Mouse (Mus musculus): ENCODE measurements around the gene Rpl4. TPM values are rescaled to one million over a fixed set of nuclear protein-coding genes. Genes with fewer than 3 reads are reported as not detected.
"Not testable (repeated sequence)": the region's sequence is repeated elsewhere in the genome, so short reads cannot be mapped to it uniquely, and the experiment has no call there.

The Rpl4 gene
- 681 and 801 TPM in 2 replicates for polyA plus RNA-seq (2015; fragmentation: Nextera tagmentation; extraction: Ambion mirVana)

DNA sequence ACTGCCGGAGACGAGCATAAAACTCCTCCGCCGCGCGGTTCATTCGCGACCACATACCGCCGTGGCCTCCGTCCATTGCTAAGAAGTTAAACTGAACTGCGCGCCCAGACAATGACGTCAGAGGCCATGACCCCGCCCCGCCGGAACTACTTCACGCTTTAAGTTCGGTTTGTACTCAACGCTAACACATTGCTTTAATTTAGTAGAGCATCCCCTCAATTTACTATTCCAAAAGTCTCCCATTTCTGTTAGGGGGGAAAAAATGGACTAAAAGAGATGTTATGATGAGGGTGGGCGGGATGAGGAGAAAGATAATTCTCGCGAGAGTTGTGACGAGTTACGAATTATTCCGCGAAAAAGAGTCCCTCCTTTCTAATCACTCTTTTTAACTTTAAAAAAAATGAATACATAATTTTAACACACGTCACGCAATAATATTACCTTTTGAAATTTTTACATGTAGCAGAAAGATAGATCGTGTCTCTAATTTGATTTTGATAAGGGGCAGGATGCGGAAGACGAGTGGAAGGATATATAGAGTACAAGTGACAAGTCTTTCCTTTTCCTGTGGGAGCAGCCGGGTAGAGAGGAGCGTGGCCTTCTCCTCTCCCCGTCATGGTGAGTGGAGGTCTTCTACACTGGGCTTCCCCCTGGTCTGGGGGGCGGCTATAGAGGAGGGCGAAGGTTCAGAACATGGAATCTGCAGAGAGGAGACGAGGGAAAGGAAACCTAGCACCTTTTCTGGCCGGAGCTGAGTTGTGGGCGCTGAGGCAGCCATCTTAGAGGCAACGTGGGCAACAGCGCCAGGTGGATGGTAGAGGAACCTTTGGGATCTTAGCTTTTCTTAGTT is at the start of gene Rpl4, which contains the start of gene Zwilch:
Gene Rpl4 (plus strand): TSS at position 560 of the 850 bp plus-strand sequence.
Gene Zwilch (minus strand): TSS at position 289 of the 850 bp plus-strand sequence.
- H3K4me2 ChIP-seq (ENCODE audit: low read depth, low read length), result peak within 1 kb of the TSS; percentile 89
- peak within 1 kb of the TSS; percentile 82 for H3K27ac ChIP-seq (ENCODE audit: low read length)
- ATAC-seq (replicated peaks; ENCODE audit: extremely low read depth, insufficient read depth, low FRiP score), result peak; percentile 82
- no peaks in the 10 kb centered on the region for H3K9me3 ChIP-seq (replicated peaks; ENCODE audit: control insufficient read depth, low read length)
- H3K27me3 ChIP-seq (ENCODE audit: control insufficient read depth, insufficient read depth, low read length), result no peaks in the 10 kb centered on the region
- peaks cover 19% of the 10 kb centered on the region for H3K4me1 ChIP-seq (ENCODE audit: control insufficient read depth, insufficient read depth, low read length)
- H3K9ac ChIP-seq (ENCODE audit: low read length), result peak within 1 kb of the TSS; percentile 87
- peaks cover 33% of the 10 kb centered on the region for H3K36me3 ChIP-seq (ENCODE audit: control insufficient read depth, insufficient read depth)
- WGBS, result under 1% methylated on average over 42 of the region's 42 CpGs
- peak within 1 kb of the TSS; percentile 98 for H3K4me3 ChIP-seq (ENCODE audit: low read length)

DNA sequence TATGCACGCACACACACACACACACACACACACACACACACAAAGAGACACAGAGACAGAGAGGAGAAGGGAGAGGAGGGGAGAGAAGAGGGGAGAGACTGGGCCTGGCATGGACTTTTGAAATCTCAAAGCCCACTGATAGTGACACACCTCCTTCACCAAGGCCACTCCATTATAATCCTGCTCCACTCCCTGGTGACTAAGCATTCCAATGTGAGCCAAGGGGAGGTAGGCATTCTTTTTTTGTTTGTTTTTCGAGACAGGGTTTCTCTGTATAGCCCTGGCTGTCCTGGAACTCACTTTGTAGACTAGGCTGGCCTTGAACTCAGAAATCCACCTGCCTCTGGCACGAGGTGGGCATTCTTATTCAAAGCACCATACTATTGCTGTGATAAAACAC is 48.3 kb upstream of the Rpl4 start:
- not testable (repeated sequence) for H3K4me2 ChIP-seq (ENCODE audit: low read depth, low read length); H3K36me3 ChIP-seq (ENCODE audit: control insufficient read depth, insufficient read depth); H3K4me3 ChIP-seq (ENCODE audit: low read length); H3K9me3 ChIP-seq (replicated peaks; ENCODE audit: control insufficient read depth, low read length); H3K4me1 ChIP-seq (ENCODE audit: control insufficient read depth, insufficient read depth, low read length); H3K9ac ChIP-seq (ENCODE audit: low read length); H3K27me3 ChIP-seq (ENCODE audit: control insufficient read depth, insufficient read depth, low read length); H3K27ac ChIP-seq (ENCODE audit: low read length); ATAC-seq (replicated peaks; ENCODE audit: extremely low read depth, insufficient read depth, low FRiP score)
- WGBS, result 64% methylated on average over 3 of the region's 3 CpGs

DNA sequence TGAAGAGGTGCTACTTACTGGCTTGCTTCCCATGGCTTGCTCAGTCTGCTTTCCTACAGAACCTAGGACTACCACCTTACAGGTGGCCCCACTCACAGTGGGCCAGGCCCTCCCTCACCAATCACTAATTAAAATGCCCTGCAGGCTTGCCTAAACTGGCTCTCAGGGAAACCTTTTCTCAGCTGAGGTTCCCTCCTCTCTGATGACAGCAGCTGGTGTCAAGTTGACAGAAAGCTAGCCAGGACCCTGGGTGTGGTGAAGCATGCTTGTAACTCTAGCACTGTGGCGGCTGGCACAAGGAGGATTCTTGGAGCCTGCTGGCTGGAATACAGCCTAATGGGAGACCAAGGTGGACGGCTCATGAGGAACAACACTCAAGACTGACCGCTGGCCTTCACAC is 47.9 kb upstream of the Rpl4 start:
- Histone ChIP-seq H3K4me1 (ENCODE audit: control insufficient read depth, insufficient read depth, low read length) (peaks cover 2% of the 10 kb centered on the region; the same call in 1 of the 2 replicates), H3K36me3 (ENCODE audit: control insufficient read depth, insufficient read depth) (no peaks in the 10 kb centered on the region), H3K27me3 (ENCODE audit: control insufficient read depth, insufficient read depth, low read length) (no peaks in the 10 kb centered on the region), H3K9ac (ENCODE audit: low read length) (no peak overlapping the region), H3K9me3 (replicated peaks; ENCODE audit: control insufficient read depth, low read length) (no peaks in the 10 kb centered on the region), H3K27ac (ENCODE audit: low read length) (no peak overlapping the region), H3K4me2 (ENCODE audit: low read depth, low read length) (no peak overlapping the region), H3K4me3 (ENCODE audit: low read length) (no peak overlapping the region)
- peak; percentile 67 for ATAC-seq (replicated peaks; ENCODE audit: extremely low read depth, insufficient read depth, low FRiP score)
- 33% methylated on average over 3 of the region's 3 CpGs for WGBS

DNA sequence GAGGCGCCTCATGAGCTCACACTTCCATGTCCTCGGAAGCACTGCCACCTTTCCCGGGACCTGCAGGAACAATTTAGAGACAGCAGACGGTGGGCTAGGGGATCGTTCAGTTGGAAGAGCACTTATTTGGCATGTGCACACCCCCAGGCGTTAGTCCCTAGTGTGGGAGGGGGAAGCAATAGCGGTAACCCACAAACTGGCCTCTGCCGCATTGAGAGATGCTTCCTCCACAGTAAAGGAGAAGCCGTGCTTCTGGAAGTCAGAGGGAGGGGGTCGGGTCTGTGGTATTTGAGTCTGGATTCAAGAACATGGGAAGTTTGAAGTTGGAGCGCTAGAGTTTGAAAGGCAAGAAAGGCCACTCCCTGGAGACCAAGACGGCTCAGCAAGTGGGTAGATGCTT is 47.1 kb upstream of the Rpl4 start:
- no peak for ATAC-seq (replicated peaks; ENCODE audit: extremely low read depth, insufficient read depth, low FRiP score)
- Histone ChIP-seq H3K27me3 (ENCODE audit: control insufficient read depth, insufficient read depth, low read length) (no peaks in the 10 kb centered on the region), H3K9me3 (replicated peaks; ENCODE audit: control insufficient read depth, low read length) (no peaks in the 10 kb centered on the region), H3K4me2 (ENCODE audit: low read depth, low read length) (no peak overlapping the region), H3K36me3 (ENCODE audit: control insufficient read depth, insufficient read depth) (no peaks in the 10 kb centered on the region), H3K27ac (ENCODE audit: low read length) (no peak overlapping the region), H3K4me3 (ENCODE audit: low read length) (no peak overlapping the region), H3K9ac (ENCODE audit: low read length) (no peak overlapping the region), H3K4me1 (ENCODE audit: control insufficient read depth, insufficient read depth, low read length) (peaks cover 2% of the 10 kb centered on the region; the same call in 1 of the 2 replicates)
- 43% methylated on average over 12 of the region's 12 CpGs for WGBS

DNA sequence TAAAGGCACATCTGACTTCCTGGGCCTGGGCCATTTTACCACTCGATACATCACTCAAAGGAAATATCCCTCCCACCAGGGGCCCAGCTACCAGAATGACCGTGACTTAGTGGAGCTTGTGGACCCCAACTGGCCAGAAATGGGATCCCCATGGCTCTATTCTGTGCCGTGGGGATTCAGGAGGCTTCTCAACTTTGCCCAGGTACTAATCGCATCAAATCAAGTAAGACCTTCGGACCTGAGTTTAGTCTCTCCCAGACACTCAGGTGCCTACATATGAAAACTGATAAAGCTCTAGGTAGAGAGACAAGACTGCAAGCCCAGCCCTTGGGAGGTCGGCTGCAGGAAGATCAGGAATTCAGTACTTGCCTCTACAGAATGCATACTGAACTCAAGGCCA is 41.6 kb upstream of the Rpl4 start:
- Histone ChIP-seq H3K4me3 (ENCODE audit: low read length) (no peak overlapping the region), H3K27me3 (ENCODE audit: control insufficient read depth, insufficient read depth, low read length) (no peaks in the 10 kb centered on the region), H3K4me2 (ENCODE audit: low read depth, low read length) (no peak overlapping the region), H3K27ac (ENCODE audit: low read length) (no peak overlapping the region), H3K9me3 (replicated peaks; ENCODE audit: control insufficient read depth, low read length) (no peaks in the 10 kb centered on the region), H3K36me3 (ENCODE audit: control insufficient read depth, insufficient read depth) (peaks cover 2% of the 10 kb centered on the region; the same call in 1 of the 2 replicates), H3K9ac (ENCODE audit: low read length) (no peak overlapping the region), H3K4me1 (ENCODE audit: control insufficient read depth, insufficient read depth, low read length) (no peaks in the 10 kb centered on the region)
- no peak for ATAC-seq (replicated peaks; ENCODE audit: extremely low read depth, insufficient read depth, low FRiP score)
- 86% methylated on average over 6 of the region's 6 CpGs for WGBS

DNA sequence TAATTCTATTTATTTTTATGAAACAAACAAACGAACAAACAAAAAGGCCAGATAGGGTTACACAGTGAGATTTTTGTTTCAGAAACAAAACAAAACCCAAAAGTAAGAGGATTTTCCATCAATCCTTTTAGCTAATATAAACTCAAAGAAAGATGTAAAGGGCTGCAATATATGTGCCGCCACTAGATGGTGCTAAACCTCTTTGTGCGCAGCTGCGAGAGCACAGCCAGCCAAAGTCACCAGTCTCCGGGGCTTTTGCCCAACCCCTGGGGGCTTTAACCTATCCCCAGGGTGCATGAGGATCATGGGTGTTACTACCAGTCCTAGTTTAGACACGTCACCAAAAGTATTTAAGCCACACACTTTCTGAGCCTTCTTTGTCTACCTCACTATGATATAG is 34.3 kb upstream of the Rpl4 start:
- H3K36me3 ChIP-seq (ENCODE audit: control insufficient read depth, insufficient read depth), result peaks cover 17% of the 10 kb centered on the region
- H3K27ac ChIP-seq (ENCODE audit: low read length); H3K4me1 ChIP-seq (ENCODE audit: control insufficient read depth, insufficient read depth, low read length); H3K4me3 ChIP-seq (ENCODE audit: low read length); H3K9ac ChIP-seq (ENCODE audit: low read length); H3K4me2 ChIP-seq (ENCODE audit: low read depth, low read length); H3K27me3 ChIP-seq (ENCODE audit: control insufficient read depth, insufficient read depth, low read length); ATAC-seq (replicated peaks; ENCODE audit: extremely low read depth, insufficient read depth, low FRiP score); H3K9me3 ChIP-seq (replicated peaks; ENCODE audit: control insufficient read depth, low read length): not testable (repeated sequence)
- WGBS, result 10% methylated on average over 6 of the region's 6 CpGs

DNA sequence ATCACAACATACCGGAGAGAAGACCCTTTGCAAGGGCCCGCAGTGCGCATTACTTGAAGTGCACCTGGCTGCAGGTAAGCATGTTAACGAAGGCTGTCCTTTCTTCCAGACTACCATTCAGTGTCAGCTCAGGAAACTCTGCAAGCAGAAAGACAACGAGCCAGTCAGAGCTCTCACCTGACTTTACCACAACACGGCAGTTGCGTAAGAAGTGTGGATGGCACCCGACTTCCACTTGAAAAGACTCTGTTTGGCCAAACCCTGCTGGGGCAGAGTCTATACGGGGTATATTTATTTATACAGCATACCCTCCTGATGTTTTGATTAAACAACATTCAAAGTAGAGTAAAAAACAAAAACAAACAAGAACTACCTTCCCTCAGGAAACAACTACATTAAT is 33.3 kb upstream of the Rpl4 start:
- ATAC-seq (replicated peaks; ENCODE audit: extremely low read depth, insufficient read depth, low FRiP score), result no peak
- no peaks in the 10 kb centered on the region for H3K4me1 ChIP-seq (ENCODE audit: control insufficient read depth, insufficient read depth, low read length)
- 87% methylated on average over 9 of the region's 9 CpGs for WGBS
- no peak overlapping the region for H3K9ac ChIP-seq (ENCODE audit: low read length)
- no peaks in the 10 kb centered on the region for H3K27me3 ChIP-seq (ENCODE audit: control insufficient read depth, insufficient read depth, low read length)
- no peak overlapping the region for H3K4me3 ChIP-seq (ENCODE audit: low read length)
- no peak overlapping the region for H3K4me2 ChIP-seq (ENCODE audit: low read depth, low read length)
- H3K9me3 ChIP-seq (replicated peaks; ENCODE audit: control insufficient read depth, low read length), result no peaks in the 10 kb centered on the region
- H3K27ac ChIP-seq (ENCODE audit: low read length), result no peak overlapping the region
- peaks cover 19% of the 10 kb centered on the region for H3K36me3 ChIP-seq (ENCODE audit: control insufficient read depth, insufficient read depth)

DNA sequence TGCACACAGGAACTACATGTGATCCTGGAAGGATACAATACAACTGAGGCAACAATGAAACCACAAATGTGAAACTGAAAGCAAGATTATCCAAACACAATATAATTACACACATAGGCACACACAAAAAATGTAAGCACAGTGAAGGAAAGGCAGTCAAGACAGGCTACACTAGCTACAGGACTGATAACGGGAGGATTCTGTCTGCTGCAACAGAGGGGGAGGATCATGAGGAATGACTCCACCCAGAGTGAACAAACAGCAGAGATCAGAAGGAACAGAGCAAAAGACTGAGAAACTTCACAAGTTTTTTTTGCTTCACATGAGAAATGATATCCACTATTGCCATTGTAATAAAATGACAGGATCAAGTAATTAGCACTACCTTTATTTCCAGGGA is 16.5 kb upstream of the Rpl4 start:
- no peak overlapping the region for H3K4me3 ChIP-seq (ENCODE audit: low read length)
- 77% methylated on average over 1 of the region's 1 CpGs for WGBS
- ATAC-seq (replicated peaks; ENCODE audit: extremely low read depth, insufficient read depth, low FRiP score), result no peak
- H3K9ac ChIP-seq (ENCODE audit: low read length), result no peak overlapping the region
- no peaks in the 10 kb centered on the region for H3K9me3 ChIP-seq (replicated peaks; ENCODE audit: control insufficient read depth, low read length)
- peaks cover 41% of the 10 kb centered on the region for H3K36me3 ChIP-seq (ENCODE audit: control insufficient read depth, insufficient read depth)
- H3K27me3 ChIP-seq (ENCODE audit: control insufficient read depth, insufficient read depth, low read length), result no peaks in the 10 kb centered on the region
- H3K27ac ChIP-seq (ENCODE audit: low read length), result no peak overlapping the region
- H3K4me1 ChIP-seq (ENCODE audit: control insufficient read depth, insufficient read depth, low read length), result no peaks in the 10 kb centered on the region
- no peak overlapping the region for H3K4me2 ChIP-seq (ENCODE audit: low read depth, low read length)

DNA sequence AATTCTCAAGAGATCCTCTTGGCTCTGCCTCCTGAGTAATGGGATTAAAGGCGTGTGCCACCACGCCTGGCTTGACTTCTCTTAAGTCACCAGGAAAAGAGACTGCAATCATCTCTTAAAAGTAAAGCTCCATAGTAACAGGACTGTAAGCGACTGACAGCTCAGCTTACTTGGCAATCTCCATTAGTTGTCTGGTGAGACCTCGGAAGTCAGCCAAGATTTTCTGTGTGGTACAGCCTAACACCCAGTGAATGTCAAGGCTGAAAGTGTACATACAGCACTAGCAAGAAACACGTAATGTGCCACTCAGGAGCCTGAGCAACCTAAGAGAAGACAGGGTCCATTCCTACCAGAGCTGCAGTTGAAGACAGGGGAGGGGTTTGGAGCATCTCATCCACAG is 12.7 kb upstream of the Rpl4 start:
- H3K9me3 ChIP-seq (replicated peaks; ENCODE audit: control insufficient read depth, low read length), result no peaks in the 10 kb centered on the region
- peaks cover 21% of the 10 kb centered on the region for H3K36me3 ChIP-seq (ENCODE audit: control insufficient read depth, insufficient read depth)

More for the DNA sequence above, 12.7 kb upstream of the Rpl4 start:
- Histone ChIP-seq H3K27me3 (ENCODE audit: control insufficient read depth, insufficient read depth, low read length) (no peaks in the 10 kb centered on the region), H3K4me2 (ENCODE audit: low read depth, low read length) (no peak overlapping the region), H3K9ac (ENCODE audit: low read length) (no peak overlapping the region), H3K27ac (ENCODE audit: low read length) (no peak overlapping the region), H3K4me1 (ENCODE audit: control insufficient read depth, insufficient read depth, low read length) (no peaks in the 10 kb centered on the region), H3K4me3 (ENCODE audit: low read length) (no peak overlapping the region)
- ATAC-seq (replicated peaks; ENCODE audit: extremely low read depth, insufficient read depth, low FRiP score), result no peak
- 88% methylated on average over 5 of the region's 5 CpGs for WGBS

Data from heart, embryonic 16.5 days (tissue).